Mouse (Mus musculus): ENCODE data around the gene Hist2h3b. TPM values are rescaled to one million over a fixed set of nuclear protein-coding genes. Genes with fewer than 3 reads are reported as not detected.
"Not testable (repeated sequence)": the region's sequence is repeated elsewhere in the genome, so short reads cannot be mapped to it uniquely, and the experiment has no call there.

The Hist2h3b gene
- polyA plus RNA-seq (2021), result 0.83 TPM

GRCm38 (mm10) chr3:96268051-96268775, at the start of gene Hist2h3b:
TSS of gene Hist2h3b (plus strand) at chr3:96268654.
- ATAC-seq (peak; percentile 76), DNase-seq (ENCODE audit: low read depth, low spot score) (peak; percentile 91)
- H3K27me3 ChIP-seq, result no peaks in the 10 kb centered on the region
- ChIA-PET CTCF (interaction anchor here (1.7 to 3.3 kb wide), 2 partner anchors 10 to 49 kb away, joined by 8 to 16 read pairs; partner anchors contain the start of genes Bola1 and Hist2h2ab), POLR2A (interaction anchor here (0.9 to 3.6 kb wide), 6 partner anchors 10 to 48 kb away, joined by 3 to 35 read pairs (median 6); partner anchors contain the start of genes Bola1, Hist2h2aa1, Hist2h2ab and Hist2h2ac)
- no peak for TF ChIP-seq CTCF (IDR thresholded peaks at IDR 0.05)
- in situ Hi-C loops (cut with MboI; ENCODE audit: low pct_unique_long_range_greater_than_20kb), result loop anchor here (5.0 to 10.0 kb wide), 2 partner anchors 46 to 203 kb away; partner anchors contain the start of genes Hist2h2ac and Hist2h2be

GRCm38 (mm10) chr3:96219191-96219641, 49.2 kb upstream of the Hist2h3b start:
- ATAC-seq, result no peak
- CTCF ChIA-PET, result interaction anchor here (0.8 to 3.8 kb wide), 23 partner anchors 9 to 256 kb away, joined by 3 to 28 read pairs (median 5); partner anchors contain the start of genes Hist2h2bb and Hist2h4
- no peak for DNase-seq (ENCODE audit: low read depth, low spot score)
- no peaks in the 10 kb centered on the region for H3K27me3 ChIP-seq
- in situ Hi-C loops (cut with MboI; ENCODE audit: low pct_unique_long_range_greater_than_20kb), result loop anchor here (10.0 kb wide), 1 partner anchor 154 kb away; no protein-coding TSS in a partner anchor
- TF ChIP-seq CTCF (IDR thresholded peaks at IDR 0.05), result no peak
- POLR2A ChIA-PET, result interaction anchor here (0.8 to 5.6 kb wide), 15 partner anchors 10 to 161 kb away, joined by 3 to 56 read pairs (median 8); partner anchors contain the start of genes Hist2h2aa1, Hist2h2bb, Hist2h3b and Hist2h4

GRCm38 (mm10) chr3:96219661-96220130, 48.8 kb upstream of the Hist2h3b start, which contains the start of the genes Bola1 and Hist2h2ab:
TSS of gene Bola1 (minus strand) at chr3:96219709.
TSS of gene Hist2h2ab (plus strand) at chr3:96219865.
- no peak for TF ChIP-seq CTCF (IDR thresholded peaks at IDR 0.05)
- CTCF ChIA-PET, result interaction anchor here (0.8 to 3.8 kb wide), 23 partner anchors 8 to 256 kb away, joined by 3 to 28 read pairs (median 5); partner anchors contain the start of genes Hist2h2bb and Hist2h4
- peak; percentile 56 for ATAC-seq
- in situ Hi-C loops (cut with MboI; ENCODE audit: low pct_unique_long_range_greater_than_20kb), result loop anchor here (5.0 to 10.0 kb wide), 2 partner anchors 48 to 155 kb away; partner anchors contain the start of genes Hist2h2bb and Hist2h3b
- DNase-seq (ENCODE audit: low read depth, low spot score), result peak; percentile 87
- POLR2A ChIA-PET, result interaction anchor here (0.8 to 5.6 kb wide), 17 partner anchors 10 to 162 kb away, joined by 3 to 56 read pairs (median 8); partner anchors contain the start of genes Hist2h2aa1, Hist2h2bb, Hist2h3b and Hist2h4
- no peaks in the 10 kb centered on the region for H3K27me3 ChIP-seq

GRCm38 (mm10) chr3:96220131-96220764, 48.2 kb upstream of the Hist2h3b start:
- CTCF ChIA-PET, result interaction anchor here (0.9 to 3.8 kb wide), 19 partner anchors 11 to 257 kb away, joined by 3 to 28 read pairs (median 8); partner anchors contain the start of genes Hist2h2bb and Hist2h4
- not testable (repeated sequence) for DNase-seq (ENCODE audit: low read depth, low spot score); H3K27me3 ChIP-seq
- peak; percentile 2 for ATAC-seq
- POLR2A ChIA-PET, result interaction anchor here (0.8 to 5.6 kb wide), 16 partner anchors 9 to 162 kb away, joined by 3 to 56 read pairs (median 8); partner anchors contain the start of genes Hist2h2aa1, Hist2h2bb, Hist2h3b and Hist2h4
- in situ Hi-C loops (cut with MboI; ENCODE audit: low pct_unique_long_range_greater_than_20kb), result loop anchor here (5.0 kb wide), 1 partner anchor 47 kb away; the partner anchor contains the start of genes Hist2h2bb and Hist2h3b

GRCm38 (mm10) chr3:96220765-96221639, 47.5 kb upstream of the Hist2h3b start, which contains the start of the genes Hist2h2ac and Hist2h2be:
TSS of gene Hist2h2ac (minus strand) at chr3:96220880.
TSS of gene Hist2h2be (plus strand) at chr3:96221119.
- ChIA-PET CTCF (interaction anchor here (1.1 to 3.8 kb wide), 9 partner anchors 9 to 155 kb away, joined by 3 to 23 read pairs (median 5); no protein-coding TSS in a partner anchor), POLR2A (interaction anchor here (0.7 to 5.6 kb wide), 14 partner anchors 9 to 163 kb away, joined by 3 to 56 read pairs (median 7); partner anchors contain the start of genes Hist2h2aa1, Hist2h2bb, Hist2h3b and Mtmr11)
- ATAC-seq (peak; percentile 83), DNase-seq (ENCODE audit: low read depth, low spot score) (peak; percentile 98)
- in situ Hi-C loops (cut with MboI; ENCODE audit: low pct_unique_long_range_greater_than_20kb), result loop anchor here (5.0 kb wide), 1 partner anchor 46 kb away; the partner anchor contains the start of genes Hist2h2bb and Hist2h3b
- TF ChIP-seq CTCF (IDR thresholded peaks at IDR 0.05), result no peak
- H3K27me3 ChIP-seq, result no peaks in the 10 kb centered on the region

- ATAC-seq (no peak), DNase-seq (ENCODE audit: low read depth, low spot score) (no peak)
- ChIA-PET CTCF (interaction anchor here (1.3 to 3.8 kb wide), 6 partner anchors 8 to 155 kb away, joined by 3 to 23 read pairs (median 5); no protein-coding TSS in a partner anchor), POLR2A (interaction anchor here (0.7 to 5.6 kb wide), 12 partner anchors 12 to 164 kb away, joined by 3 to 56 read pairs (median 10); partner anchors contain the start of genes Hist2h2aa1, Hist2h2bb, Hist2h3b and Mtmr11)
- no peaks in the 10 kb centered on the region for H3K27me3 ChIP-seq
- TF ChIP-seq CTCF (IDR thresholded peaks at IDR 0.05), result no peak
- in situ Hi-C loops (cut with MboI; ENCODE audit: low pct_unique_long_range_greater_than_20kb), result loop anchor here (5.0 kb wide), 1 partner anchor 46 kb away; the partner anchor contains the start of genes Hist2h2bb and Hist2h3b
Observed at GRCm38 (mm10) chr3:96221640-96222038, 46.8 kb upstream of the Hist2h3b start.

- DNase-seq (ENCODE audit: low read depth, low spot score) (no peak), ATAC-seq (no peak)
- in situ Hi-C loops (cut with MboI; ENCODE audit: low pct_unique_long_range_greater_than_20kb), result loop anchor here (5.0 kb wide), 1 partner anchor 45 kb away; the partner anchor contains the start of genes Hist2h2bb and Hist2h3b
- no peak for TF ChIP-seq CTCF (IDR thresholded peaks at IDR 0.05)
- CTCF ChIA-PET, result interaction anchor here (0.6 to 1.7 kb wide), 8 partner anchors 11 to 234 kb away, joined by 3 to 5 read pairs (median 4); partner anchors contain the start of gene Hist2h4
- POLR2A ChIA-PET, result interaction anchor here (1.1 to 5.6 kb wide), 3 partner anchors 13 to 46 kb away, joined by 4 to 54 read pairs (median 35); partner anchors contain the start of genes Hist2h2bb and Hist2h3b
- H3K27me3 ChIP-seq, result no peaks in the 10 kb centered on the region
Observed at GRCm38 (mm10) chr3:96222774-96223173, 45.7 kb upstream of the Hist2h3b start.

- no peak for DNase-seq (ENCODE audit: low read depth, low spot score)
- ATAC-seq, result no peak
- ChIA-PET POLR2A (no interaction called here), CTCF (interaction anchor here (2.0 to 2.1 kb wide), 2 partner anchors 11 to 12 kb away, joined by 6 to 9 read pairs; no protein-coding TSS in a partner anchor)
- H3K27me3 ChIP-seq, result no peaks in the 10 kb centered on the region
- TF ChIP-seq CTCF (IDR thresholded peaks at IDR 0.05), result no peak
- in situ Hi-C loops (cut with MboI; ENCODE audit: low pct_unique_long_range_greater_than_20kb), result no loop called here
Observed at GRCm38 (mm10) chr3:96225421-96225820, 43.0 kb upstream of the Hist2h3b start.

Data from Patski (cell line).